Mouse (Mus musculus) right cerebral cortex, postnatal 10 days (tissue): Measurements from ENCODE around the gene Tpra1.

ENCODE experiments used
- DNase-seq, 2 experiments: peaks; one replicate each; pipeline ENCODE4 v3.0.0; 2021; ENCODE audit warnings: low spot score in 2 of 2

Gene Tpra1

DNA sequence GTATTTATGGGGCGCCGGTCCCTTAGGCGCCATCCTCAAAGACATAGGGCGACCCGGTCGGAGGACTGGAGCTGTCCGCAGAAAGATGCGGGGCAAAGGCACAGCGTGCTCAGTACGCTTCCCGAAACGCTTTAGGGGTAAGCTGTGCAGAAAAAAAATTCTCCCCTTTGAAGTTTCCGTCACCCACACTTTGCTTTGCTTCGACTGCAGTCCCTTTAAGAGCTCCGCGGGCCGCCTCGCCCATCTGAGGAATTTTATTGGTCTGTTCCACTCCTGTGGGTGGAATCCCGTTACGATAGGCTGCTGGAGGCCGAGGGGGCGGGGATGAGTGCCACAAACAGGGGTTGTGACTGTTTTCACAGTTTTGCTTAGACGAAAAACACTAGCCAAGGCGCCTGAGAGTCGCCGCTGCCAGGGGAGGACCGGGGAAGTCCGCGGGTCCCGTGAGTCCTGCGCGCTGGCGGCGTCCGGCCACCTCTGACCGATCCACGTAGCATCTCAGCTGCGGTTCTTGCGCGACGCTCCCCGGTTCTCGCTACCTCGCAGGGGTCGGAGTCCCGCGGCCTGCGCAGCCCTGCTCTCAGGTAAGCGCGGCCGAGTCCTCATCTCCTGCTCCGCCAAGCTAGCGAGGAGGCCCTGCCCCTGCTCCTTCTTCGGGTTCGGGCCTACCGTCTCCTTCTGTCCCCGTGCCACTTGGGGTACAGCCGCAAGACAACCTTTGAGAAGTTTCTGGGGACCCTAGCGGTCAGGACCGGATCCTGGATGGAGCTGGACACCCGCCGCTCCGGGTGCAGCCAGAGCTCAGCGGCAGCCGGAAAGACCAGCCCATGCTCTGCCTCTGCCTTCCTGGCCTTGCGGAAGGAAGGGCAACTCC, at the start of gene Tpra1:
Gene Tpra1 (plus strand): TSS at position 305 of the 874 bp plus-strand sequence.
- peak; percentile 98 for DNase-seq

DNA sequence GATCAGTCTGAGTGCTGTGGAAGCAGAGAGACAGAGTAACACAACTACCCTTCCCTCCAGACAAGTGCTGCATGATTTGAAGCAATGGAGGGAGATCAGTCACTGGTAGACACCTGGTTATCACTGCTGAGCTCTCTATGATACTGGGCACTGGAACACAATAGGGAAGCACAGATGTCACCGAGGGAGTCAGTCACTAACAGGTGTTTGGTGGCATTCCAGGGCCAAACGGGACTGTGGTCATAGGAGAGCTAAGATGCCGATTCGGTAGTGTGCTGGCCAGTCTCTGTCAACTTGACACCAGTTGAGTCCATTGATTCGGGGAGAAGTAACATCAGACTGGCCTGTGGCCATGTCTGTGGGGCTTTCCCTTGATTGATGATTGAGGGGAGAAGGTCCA, 47.5 kb upstream of the Tpra1 start:
- no peak for DNase-seq

DNA sequence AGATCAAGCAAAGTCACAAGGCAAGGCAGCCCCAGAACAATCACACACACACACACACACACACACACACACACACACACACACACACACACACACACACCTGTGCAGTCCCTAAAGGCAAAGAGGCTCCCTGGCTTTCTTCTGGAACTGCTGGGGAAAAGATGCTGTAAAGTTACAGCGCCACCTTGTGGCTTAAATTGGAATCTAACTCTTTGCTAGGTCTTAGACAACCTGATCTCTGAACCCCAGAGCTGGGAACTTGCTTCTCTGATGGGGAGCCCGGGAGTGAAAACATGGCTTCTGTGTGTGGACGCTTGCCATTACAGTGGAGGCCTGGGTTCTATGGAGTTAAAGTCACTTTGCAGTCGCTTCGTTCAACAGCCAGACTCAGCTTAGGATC, 46.4 kb upstream of the Tpra1 start:
- peak; percentile 63 to 73 for DNase-seq

DNA sequence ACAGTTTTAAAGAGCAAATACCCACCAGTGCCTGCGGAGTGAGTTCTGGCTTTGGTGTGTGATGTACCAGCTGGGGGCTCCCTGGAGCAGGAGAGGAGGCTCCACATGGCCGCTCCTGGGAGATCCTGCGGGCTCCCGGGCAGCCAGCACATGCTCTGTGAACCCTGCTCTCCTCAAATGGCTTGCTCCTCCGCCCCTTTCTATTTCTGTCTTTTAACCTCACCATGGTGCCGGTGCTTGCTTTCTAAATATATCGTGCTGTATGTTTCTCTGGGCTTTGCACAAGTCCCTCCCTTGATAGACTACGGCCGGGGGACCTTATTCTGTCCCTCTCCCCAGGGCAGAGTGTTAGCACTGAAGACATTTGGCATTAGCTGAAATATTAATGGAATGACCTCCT, 44.8 kb upstream of the Tpra1 start:
- DNase-seq: peak in 1 of 2 experiments; percentile 56

DNA sequence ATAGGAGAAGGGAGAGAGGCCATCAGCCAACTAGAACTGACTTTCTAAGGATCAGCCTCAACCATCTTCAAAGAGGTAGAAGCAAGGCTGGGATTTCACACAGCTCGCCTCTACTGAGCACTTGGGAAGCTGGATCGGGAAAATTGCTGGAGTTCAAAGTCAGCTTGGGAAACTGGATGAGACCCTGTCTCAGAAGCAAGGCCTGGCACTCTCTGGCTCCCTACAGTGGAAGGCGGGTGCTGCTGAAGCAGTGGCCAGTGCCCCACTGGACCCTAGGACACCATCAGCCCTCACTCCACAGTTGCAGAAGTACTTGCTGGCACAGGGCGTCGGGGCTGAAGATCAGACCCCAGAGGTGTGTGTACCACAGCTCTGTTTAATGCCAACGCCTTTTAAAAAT, 44.2 kb upstream of the Tpra1 start:
- DNase-seq: no peak

DNA sequence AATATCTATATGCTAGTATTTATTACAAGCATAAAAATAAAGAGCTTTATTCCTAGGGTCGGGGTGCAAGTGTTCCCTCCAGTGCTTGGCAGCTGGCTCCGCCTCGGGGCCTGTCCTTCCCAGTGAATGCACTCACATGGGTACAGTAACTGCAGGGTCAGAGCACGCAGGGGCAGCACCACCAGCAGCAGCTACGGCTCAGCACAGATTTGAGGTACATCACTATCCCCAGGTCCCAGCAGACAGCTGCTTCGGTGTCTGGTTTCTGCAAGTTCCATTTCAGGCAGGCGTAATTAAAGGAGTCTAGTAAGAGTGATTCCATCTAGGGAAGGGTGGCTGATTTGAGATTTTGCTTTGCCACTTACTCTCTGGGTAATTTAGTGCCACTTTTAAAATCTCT, 43.7 kb upstream of the Tpra1 start:
- no peak for DNase-seq

DNA sequence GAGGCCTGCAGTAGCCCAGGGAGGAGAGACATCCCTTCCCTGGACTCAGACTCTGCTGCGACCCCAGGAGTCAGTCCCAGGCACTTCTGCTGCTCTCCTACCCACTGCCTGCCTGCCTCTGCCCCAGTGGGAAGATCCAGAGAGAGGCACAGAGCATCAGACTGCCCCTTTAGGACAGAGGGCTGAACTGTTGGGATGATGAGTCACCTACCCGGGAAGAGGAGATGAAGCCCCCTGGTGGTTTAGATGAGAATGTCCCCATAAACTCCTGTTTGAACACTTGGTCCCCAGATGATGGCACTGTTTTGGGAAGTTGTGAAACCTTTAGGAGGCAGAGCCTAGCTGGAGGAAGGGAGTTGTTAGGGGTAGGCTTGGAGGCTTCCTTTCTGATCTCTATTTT, 41.1 kb upstream of the Tpra1 start:
- DNase-seq: peak in 1 of 2 experiments; percentile 42

DNA sequence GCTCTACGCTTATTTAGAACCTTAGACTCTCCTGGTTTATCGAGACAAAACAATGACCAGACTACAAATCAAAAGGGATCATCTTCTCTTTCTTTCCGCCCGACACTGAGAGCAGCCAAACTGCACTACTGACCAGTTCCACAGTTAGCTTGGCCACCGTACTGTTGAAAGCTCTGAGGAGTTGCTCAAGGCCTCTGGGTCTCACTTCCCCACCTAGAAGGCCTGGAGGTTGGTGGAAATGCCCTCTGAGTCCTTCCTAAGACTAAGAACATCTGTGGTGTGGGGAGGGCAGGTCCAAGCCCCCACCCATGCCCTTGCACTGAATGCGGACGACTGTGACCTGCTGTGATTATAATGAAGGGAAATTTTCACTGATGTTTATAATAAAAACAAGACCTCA, 36.3 kb upstream of the Tpra1 start:
- no peak for DNase-seq

DNA sequence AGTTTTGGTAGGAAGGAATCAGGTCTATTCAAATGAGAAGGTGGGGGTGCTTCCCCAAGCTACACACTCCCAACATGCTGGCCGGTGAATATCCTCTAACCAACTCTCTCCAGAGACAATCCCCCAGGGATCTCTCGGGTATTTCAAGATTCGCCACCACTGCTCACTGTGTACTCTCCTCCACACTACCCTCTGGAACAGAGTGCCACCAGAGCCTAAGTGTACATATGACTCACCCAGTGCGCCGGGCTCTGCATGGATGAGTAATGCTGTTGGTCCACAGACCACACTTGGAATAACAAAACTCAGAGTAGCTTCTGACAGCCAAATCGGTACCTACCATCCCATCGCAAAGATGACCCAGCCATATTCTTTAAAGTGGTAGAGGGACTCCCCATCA, 32.6 kb upstream of the Tpra1 start:
- DNase-seq: no peak

DNA sequence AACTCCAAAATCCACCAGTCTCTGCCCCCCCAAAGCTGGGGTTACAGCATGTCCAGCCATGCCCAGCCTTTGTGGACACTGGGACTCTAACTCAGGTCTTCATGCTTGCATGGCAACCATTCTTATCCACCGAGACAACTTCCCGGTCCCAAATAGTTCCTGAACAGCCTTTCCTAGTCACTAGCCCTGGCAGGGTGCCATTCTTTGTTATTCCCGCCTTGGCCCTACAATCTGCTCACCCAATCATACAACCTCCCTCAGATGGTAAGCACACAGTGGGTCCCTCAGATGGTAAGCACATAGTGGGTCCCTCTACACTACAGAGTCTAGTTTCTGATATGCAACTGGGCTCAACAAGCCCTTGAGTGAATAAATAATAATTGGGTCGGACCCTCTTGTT, 31.5 kb upstream of the Tpra1 start:
- DNase-seq: peak in 1 of 2 experiments; percentile 57

DNA sequence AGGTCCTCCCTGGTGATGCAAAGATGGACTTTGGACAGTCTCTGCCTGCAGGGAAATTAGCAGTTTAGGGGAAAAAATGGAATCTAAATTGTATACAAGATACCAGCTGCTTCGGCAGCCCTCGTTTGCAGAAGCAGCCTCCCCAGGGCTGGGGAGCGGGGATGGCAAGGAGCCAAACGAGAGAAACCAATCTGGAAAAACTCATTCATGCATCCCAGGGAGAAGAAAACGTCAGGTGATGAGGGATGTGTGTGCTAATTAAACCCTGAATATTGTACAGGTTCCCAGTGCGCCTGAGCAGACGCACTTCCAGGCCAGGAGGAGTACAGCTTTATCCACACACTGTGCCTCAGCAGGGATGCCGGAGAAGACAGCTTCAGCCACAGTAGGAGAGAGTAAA, 30.5 kb upstream of the Tpra1 start:
- DNase-seq: peak; percentile 80 to 84

DNA sequence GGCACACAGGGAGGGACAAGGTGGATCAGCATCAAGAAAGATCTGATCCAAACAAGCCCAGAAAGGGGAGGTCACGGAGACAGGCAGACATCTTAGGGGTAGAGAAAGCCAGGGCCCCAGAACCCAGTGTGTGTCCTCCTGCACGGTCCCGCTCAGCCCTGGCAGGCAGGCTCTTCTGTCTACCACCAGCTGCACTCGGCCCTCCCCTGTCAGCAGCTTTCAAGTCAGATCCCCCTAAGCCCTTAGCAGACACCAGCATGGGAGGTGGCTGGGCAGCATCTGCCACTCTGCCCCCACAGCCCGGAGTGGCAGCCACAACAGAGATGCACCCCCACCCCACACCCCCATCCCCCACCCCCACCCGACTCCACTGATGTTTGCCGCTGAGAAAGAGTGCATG, 29.2 kb upstream of the Tpra1 start:
- DNase-seq: peak in 1 of 2 experiments; percentile 54

DNA sequence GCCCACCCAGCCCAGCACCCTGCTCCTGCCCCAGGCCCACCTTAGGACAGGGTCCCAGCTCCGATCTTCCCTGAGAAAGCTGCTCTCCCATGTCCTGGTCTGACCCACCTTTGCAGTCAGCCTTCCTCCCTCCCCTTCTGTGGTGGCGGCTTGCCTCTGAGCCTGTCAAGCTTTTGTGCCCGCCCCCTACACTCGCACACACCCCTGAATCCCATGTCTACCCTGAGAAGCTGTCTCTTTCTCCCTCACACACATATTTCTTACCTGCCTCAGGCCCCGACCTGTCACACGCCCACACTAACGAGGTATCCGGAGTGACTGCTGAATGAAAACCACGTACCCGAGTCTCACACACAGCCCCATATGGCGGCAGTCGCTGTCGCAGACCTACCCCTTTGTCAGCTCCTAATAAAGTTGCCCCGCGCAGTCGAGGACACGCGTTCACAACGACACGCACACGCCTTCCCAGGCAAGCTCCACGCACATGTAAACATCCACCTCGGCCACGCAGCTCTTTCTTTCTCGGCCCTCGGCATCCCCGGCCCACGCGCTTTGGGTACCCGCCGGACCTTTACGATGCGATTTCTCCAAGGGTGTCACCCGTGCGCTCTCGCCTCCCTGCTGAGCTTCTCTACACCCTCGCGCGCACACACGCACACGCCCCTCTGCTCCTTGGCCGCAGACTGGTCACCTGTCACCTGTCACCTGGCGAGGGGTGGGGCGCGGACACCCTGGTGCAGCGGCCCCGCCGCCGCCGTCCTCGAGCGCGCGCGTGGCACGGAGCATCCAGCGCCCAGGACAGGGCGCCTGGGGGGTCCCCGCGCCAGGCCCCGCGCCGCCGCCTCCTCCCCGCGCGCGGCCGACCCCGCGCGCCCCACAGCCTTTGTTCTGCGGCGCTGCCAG, 27.8 kb upstream of the Tpra1 start:
- DNase-seq: peak; percentile 65 to 75

DNA sequence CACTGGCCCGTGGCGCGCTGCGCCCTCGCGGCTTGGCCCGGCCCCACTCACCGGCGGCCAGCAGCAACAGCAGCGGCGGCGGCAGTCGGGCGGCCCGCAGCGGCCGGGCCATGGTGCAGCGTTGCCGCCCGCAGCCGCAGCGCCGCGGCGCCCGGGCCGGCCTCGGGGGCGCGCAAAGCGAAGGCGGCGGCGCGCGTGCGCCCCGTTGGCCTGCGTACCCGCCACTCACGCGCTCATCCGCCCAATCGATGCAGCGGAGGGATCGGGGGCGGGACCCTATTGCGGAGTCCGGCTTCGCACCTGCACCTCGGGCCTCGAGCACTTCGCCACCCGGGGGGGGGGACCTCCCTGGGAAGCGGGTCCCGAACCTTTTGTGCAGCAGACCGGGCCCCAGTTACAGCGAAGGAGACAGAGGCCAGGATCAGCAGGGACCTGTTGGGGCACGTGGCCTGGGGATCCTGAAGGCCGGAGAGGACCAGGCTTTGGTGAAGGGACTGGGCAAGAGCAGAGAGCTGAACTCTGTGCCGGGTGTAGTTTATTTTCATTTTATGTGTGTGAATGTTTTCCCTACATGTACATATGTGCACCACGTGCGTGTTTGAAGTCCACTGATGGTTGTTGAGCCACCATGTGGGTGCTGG, 27.1 kb upstream of the Tpra1 start, which contains the start of gene Podxl2:
Gene Podxl2 (minus strand): TSS at position 177 of the 641 bp plus-strand sequence.
- peak; percentile 91 to 92 for DNase-seq

DNA sequence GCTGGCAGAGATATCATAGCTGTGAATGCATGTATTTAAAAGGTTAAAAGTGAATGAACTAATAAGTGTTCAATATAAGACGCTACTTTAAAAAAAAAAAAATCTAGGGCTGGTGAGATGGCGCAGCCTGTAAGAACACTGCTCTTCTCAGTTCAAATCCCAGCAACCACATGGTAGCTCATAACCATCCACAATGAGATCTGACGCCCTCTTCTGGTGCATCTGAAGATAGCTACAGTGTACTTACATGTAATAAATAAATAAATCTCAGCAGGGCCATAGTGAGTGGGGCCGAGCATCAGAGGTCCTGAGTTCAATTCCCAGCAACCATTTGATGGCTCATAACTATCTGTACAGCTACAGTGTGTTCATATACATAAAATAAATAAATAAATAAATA, 22.6 kb upstream of the Tpra1 start:
- no peak for DNase-seq

DNA sequence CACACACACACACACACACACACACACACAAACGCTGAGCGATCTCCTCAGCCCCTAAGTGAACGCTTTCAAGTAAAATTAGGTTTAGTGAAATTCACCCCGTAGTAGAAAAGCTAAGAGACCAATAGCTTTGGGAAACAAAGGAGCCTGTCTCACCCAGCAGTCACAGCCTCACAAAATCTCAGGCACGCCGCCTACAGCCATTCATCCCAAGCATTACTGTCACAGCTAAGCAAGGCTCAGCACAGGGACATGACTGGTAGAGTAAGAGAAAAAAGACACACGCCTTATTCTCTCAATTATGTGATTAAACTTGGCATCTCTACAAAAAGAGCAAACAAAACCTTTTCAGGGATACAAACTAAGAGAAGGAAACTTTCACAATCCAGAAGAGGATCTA, 20.7 kb upstream of the Tpra1 start:
- DNase-seq: no peak

DNA sequence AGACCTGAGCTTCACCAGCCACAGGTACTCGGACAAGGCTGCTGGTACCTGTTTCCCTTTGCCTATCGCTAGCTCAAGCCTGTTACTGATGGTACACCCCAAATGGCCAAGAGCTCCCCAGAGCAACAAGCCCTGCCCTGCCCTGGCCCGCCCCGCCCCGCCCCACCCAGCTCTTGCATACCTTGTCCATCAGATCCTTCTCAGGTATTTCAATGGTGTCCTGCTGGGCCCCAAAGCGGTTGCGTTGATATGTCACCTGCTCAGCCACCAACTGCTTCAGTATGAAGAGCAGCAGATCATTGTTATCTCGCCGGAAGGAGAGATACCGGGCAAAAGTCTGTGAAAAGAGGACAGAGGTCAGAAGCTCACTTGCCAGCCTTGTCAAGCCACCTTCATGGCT, 17.9 kb upstream of the Tpra1 start:
- no peak for DNase-seq

DNA sequence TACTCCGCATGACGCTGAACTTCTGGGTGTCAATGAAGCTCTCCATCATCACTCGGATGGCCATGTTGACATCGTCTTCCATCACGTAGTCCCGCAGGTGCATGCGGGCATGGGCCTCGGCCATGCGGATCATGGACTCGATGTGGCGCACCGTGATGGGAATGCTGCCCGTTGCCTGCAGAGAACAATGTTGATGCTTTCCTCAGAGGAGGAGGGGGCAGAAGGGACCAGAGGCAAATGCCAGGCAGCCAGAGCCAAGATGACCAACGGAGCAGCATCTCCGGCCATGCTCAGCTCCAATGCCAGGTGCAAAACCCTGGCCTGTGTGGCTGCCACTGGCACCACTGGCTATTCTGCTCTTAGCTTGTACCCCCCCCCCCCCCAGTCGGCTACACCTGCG, 17.4 kb upstream of the Tpra1 start:
- no peak for DNase-seq

DNA sequence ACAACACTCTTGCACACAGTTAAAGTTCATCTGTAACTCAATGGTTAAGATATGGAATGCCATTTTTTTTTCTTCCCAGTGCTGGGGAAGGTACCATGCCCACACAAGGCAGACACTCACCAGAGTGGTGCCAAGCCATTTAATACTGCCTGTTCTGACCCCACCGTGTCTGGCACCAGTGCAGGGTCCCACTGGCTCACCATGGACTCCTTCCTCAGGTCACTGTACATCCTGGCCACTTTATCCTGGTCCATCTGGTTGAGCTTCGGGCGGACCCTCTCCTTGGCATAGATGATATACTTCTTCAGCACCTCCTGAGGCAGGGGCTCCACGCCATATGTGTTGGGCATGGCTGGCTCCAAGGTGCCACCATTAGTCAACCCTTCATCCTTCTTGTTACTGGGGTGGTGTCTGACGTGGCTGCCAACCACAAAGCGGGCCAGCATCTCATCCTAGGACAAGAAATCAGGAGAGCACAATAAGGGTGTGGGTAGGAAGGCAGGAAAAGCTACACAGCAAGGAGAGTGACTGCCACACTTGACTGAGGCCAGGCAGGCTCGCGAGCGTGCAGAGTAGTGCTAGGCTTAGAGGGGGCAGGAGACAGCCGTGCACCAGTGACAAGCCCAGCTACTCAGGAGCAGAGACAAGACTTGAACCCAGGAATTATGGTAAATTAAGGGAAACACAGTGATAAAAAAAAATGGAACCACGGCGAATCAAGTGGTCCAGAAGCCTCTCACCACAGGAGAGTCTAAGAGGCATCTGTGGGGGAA, 16.2 kb upstream of the Tpra1 start:
- DNase-seq: no peak

DNA sequence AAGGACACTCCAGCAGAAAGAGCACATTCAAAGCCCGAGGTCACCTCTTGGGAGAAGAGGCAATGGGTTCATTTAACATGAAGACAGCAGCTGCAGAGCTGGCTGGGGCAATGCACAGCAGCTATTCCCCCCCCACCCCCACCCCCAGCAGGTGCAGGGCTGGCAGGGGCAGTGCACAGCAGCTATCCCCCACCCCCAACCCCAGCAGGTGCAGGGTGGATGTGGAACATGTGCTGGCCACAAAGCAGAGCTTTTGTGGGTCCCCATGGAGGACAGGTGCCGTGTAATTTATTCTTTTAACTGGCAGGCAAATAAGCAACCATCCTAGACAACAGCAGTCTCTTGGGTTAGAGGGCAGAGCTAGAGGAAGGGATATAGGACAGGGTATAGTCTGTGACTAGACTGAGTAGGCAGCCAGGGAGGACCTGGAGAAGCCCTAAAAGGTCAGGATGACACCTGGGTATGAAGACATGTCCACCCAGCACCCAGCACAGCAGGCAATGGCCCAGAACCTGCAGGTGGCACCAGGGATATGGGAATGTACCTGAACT, 15.6 kb upstream of the Tpra1 start:
- DNase-seq: no peak

DNA sequence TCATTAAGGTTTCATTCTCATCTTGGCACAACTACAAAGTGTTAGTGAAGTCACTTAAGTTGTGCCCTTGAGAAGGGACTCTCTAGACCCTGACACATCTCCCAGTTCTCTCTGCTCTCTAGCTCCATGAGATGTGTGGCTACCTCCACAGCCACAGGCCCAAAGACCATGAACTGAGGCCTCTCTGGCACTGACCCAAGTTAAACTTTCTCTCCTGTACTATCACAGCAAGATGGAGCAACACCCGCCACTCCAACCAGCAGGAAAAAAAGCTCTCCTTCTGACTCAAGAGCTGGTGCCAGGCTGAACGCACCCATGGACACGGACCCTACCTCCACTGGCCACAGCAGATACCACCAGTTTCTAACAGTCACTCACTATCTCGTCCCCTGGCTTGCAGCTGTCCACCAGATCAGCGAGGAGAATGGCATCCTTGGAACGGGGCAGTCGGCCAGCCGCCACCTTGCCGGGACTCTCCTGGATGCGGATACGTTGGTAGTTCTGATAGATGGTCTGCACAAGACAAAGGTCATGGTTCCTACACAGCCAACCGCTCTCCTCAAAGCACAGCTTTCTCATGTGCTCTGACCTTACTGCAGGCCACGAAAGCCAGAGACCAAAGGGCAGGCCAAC, 12.5 kb upstream of the Tpra1 start:
- no peak for DNase-seq
